Mouse (Mus musculus): ENCODE measurements around the gene Cblc. TPM values are rescaled to one million over a fixed set of nuclear protein-coding genes. Genes with fewer than 3 reads are reported as not detected.

Cblc gene
- polyA plus RNA-seq, 2 experiments, result 5.9 to 8.6 TPM

- no peak overlapping the region for H3K9ac ChIP-seq (ENCODE audit: low read depth, low read length, severe bottlenecking)
- H3K27ac ChIP-seq (replicated peaks; ENCODE audit: low read depth, low read length), result no peak overlapping the region
- peaks cover 5% of the 10 kb centered on the region for H3K4me1 ChIP-seq (ENCODE audit: control insufficient read depth, insufficient read depth, low read length)
- no peak overlapping the region for H3K4me2 ChIP-seq (replicated peaks; ENCODE audit: low read depth, low read length, severe bottlenecking)
- H3K4me3 ChIP-seq (replicated peaks; ENCODE audit: low read length), result no peak overlapping the region
- H3K9me3 ChIP-seq (ENCODE audit: control insufficient read depth, low read length), result no peaks in the 10 kb centered on the region
- DNase-seq (ENCODE audit: low spot score) (no peak), ATAC-seq (ENCODE audit: low FRiP score, low read depth) (no peak)
- 96% methylated on average over 8 of the region's 9 CpGs for WGBS
- no peak for TF ChIP-seq POLR2A (IDR thresholded peaks at IDR 0.05; ENCODE audit: borderline replicate concordance, extremely low read depth, insufficient read depth, insufficient read length)
- H3K36me3 ChIP-seq (ENCODE audit: control insufficient read depth, insufficient read depth, low read length), result peaks cover 10% of the 10 kb centered on the region; the same call in 1 of the 2 replicates
- no peaks in the 10 kb centered on the region for H3K27me3 ChIP-seq (ENCODE audit: control insufficient read depth, insufficient read depth, low read length)
These were observed 32.0 kb downstream of the Cblc start for GRCm38 (mm10) chr7:19764581-19764980.

- peaks cover under 1% of the 10 kb centered on the region; the same call in 1 of the 2 replicates for H3K4me1 ChIP-seq (ENCODE audit: control insufficient read depth, insufficient read depth, low read length)
- no peak overlapping the region for H3K4me2 ChIP-seq (replicated peaks; ENCODE audit: low read depth, low read length, severe bottlenecking)
- ATAC-seq (ENCODE audit: low FRiP score, low read depth), result no peak
- DNase-seq (ENCODE audit: low spot score), result no peak
- peaks cover 10% of the 10 kb centered on the region; the same call in 1 of the 2 replicates for H3K36me3 ChIP-seq (ENCODE audit: control insufficient read depth, insufficient read depth, low read length)
- no peaks in the 10 kb centered on the region for H3K27me3 ChIP-seq (ENCODE audit: control insufficient read depth, insufficient read depth, low read length)
- TF ChIP-seq POLR2A (IDR thresholded peaks at IDR 0.05; ENCODE audit: borderline replicate concordance, extremely low read depth, insufficient read depth, insufficient read length), result no peak
- H3K9me3 ChIP-seq (ENCODE audit: control insufficient read depth, low read length), result no peaks in the 10 kb centered on the region
- H3K4me3 ChIP-seq (replicated peaks; ENCODE audit: low read length), result no peak overlapping the region
- no peak overlapping the region for H3K9ac ChIP-seq (ENCODE audit: low read depth, low read length, severe bottlenecking)
- H3K27ac ChIP-seq (replicated peaks; ENCODE audit: low read depth, low read length), result no peak overlapping the region
- WGBS, result 82% methylated on average over 13 of the region's 13 CpGs
These were observed 32.7 kb downstream of the Cblc start for GRCm38 (mm10) chr7:19763829-19764477.

DNA sequence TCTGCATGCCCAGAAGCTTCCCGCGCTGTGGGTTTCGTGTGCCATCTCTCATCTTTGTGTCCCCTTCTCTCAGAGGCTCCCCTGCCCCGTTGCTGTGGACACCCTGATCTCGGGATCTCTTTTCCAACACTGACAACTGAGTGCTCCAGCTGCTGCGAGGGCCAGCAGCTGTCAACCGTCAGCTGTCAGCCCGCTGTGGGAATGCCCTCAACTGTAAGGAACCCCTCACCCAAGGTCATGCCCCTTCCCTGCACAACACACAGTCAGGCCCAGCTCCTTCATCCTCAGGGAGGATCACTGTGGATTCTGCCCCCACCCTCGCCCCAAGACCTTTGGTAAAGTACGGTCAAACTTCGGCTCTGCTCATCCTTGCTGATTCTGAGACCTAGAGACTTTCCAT, 34.3 kb downstream of the Cblc start:
- Histone ChIP-seq H3K9me3 (ENCODE audit: control insufficient read depth, low read length) (no peaks in the 10 kb centered on the region), H3K4me3 (replicated peaks; ENCODE audit: low read length) (no peak overlapping the region), H3K4me2 (replicated peaks; ENCODE audit: low read depth, low read length, severe bottlenecking) (no peak overlapping the region), H3K9ac (ENCODE audit: low read depth, low read length, severe bottlenecking) (no peak overlapping the region), H3K27me3 (ENCODE audit: control insufficient read depth, insufficient read depth, low read length) (no peaks in the 10 kb centered on the region), H3K4me1 (ENCODE audit: control insufficient read depth, insufficient read depth, low read length) (no peaks in the 10 kb centered on the region), H3K36me3 (ENCODE audit: control insufficient read depth, insufficient read depth, low read length) (peaks cover 21% of the 10 kb centered on the region), H3K27ac (replicated peaks; ENCODE audit: low read depth, low read length) (no peak overlapping the region)
- DNase-seq (ENCODE audit: low spot score), result no peak
- ATAC-seq (ENCODE audit: low FRiP score, low read depth), result peak; percentile 76
- WGBS, result 83% methylated on average over 11 of the region's 11 CpGs
- TF ChIP-seq POLR2A (IDR thresholded peaks at IDR 0.05; ENCODE audit: borderline replicate concordance, extremely low read depth, insufficient read depth, insufficient read length), result no peak

DNA sequence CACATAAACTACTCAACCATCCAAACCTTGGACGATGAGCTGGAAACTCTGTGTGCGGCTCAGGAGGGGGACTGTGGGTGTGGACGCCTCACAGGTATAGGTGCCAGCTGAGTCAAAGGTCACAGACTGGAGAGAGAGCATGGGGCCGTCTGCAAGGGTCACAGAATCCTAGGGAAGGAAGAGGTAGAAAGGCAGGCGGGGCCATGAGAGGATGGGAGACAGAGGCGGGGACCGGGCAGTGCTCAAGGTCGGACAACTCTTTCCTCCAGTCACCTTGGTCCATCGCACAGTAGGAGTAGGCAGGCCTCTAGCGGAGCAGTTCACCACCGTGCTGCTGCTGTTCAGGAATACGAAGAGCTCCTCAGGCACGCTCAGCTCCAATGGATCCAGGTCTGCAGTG, 36.6 kb downstream of the Cblc start:
- no peaks in the 10 kb centered on the region for H3K9me3 ChIP-seq (ENCODE audit: control insufficient read depth, low read length)
- no peak overlapping the region for H3K9ac ChIP-seq (ENCODE audit: low read depth, low read length, severe bottlenecking)
- H3K4me1 ChIP-seq (ENCODE audit: control insufficient read depth, insufficient read depth, low read length), result no peaks in the 10 kb centered on the region
- H3K36me3 ChIP-seq (ENCODE audit: control insufficient read depth, insufficient read depth, low read length), result peaks cover 20% of the 10 kb centered on the region
- no peaks in the 10 kb centered on the region for H3K27me3 ChIP-seq (ENCODE audit: control insufficient read depth, insufficient read depth, low read length)
- no peak overlapping the region for H3K4me2 ChIP-seq (replicated peaks; ENCODE audit: low read depth, low read length, severe bottlenecking)
- 92% methylated on average over 13 of the region's 13 CpGs for WGBS
- ATAC-seq (ENCODE audit: low FRiP score, low read depth) (no peak), DNase-seq (ENCODE audit: low spot score) (no peak)
- no peak overlapping the region for H3K4me3 ChIP-seq (replicated peaks; ENCODE audit: low read length)
- TF ChIP-seq POLR2A (IDR thresholded peaks at IDR 0.05; ENCODE audit: borderline replicate concordance, extremely low read depth, insufficient read depth, insufficient read length), result no peak
- no peak overlapping the region for H3K27ac ChIP-seq (replicated peaks; ENCODE audit: low read depth, low read length)

DNA sequence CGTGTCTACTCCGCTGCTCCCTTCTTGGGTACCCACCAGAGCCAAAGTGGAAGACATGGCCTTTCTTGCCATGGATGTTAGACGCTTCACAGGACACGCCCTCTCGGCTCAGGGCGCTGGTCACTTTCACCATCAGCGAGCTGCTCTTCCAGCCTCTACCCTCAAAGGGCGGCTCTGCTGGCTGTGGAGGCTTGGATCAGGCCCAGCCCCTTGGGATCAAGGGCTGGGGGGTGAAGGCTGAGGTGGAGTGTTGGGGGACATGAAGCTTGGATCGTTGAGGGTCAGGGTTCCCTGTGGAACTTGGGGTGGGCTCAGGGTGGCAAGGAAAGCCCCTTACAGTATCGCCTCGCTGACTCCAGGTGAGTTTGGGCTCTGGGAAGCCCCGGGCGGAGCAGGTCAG, 38.0 kb downstream of the Cblc start:
- Histone ChIP-seq H3K4me3 (replicated peaks; ENCODE audit: low read length) (no peak overlapping the region), H3K9me3 (ENCODE audit: control insufficient read depth, low read length) (no peaks in the 10 kb centered on the region), H3K27ac (replicated peaks; ENCODE audit: low read depth, low read length) (no peak overlapping the region), H3K36me3 (ENCODE audit: control insufficient read depth, insufficient read depth, low read length) (peaks cover 20% of the 10 kb centered on the region), H3K4me1 (ENCODE audit: control insufficient read depth, insufficient read depth, low read length) (no peaks in the 10 kb centered on the region), H3K27me3 (ENCODE audit: control insufficient read depth, insufficient read depth, low read length) (no peaks in the 10 kb centered on the region), H3K4me2 (replicated peaks; ENCODE audit: low read depth, low read length, severe bottlenecking) (no peak overlapping the region), H3K9ac (ENCODE audit: low read depth, low read length, severe bottlenecking) (no peak overlapping the region)
- DNase-seq (ENCODE audit: low spot score) (no peak), ATAC-seq (ENCODE audit: low FRiP score, low read depth) (no peak)
- WGBS, result 85% methylated on average over 13 of the region's 13 CpGs
- TF ChIP-seq POLR2A (IDR thresholded peaks at IDR 0.05; ENCODE audit: borderline replicate concordance, extremely low read depth, insufficient read depth, insufficient read length), result no peak

All from limb, embryonic 14.5 days (tissue).